Mouse (Mus musculus) heart, embryonic 16.5 days (tissue): ENCODE data around the gene Gm43302. TPM values are rescaled to one million over a fixed set of nuclear protein-coding genes. Genes with fewer than 3 reads are reported as not detected.
"Not testable (repeated sequence)": the region's sequence is repeated elsewhere in the genome, so short reads cannot be mapped to it uniquely, and the experiment has no call there.

ENCODE experiments used
- ATAC-seq: fragments of 200-750 bp; cut with Nextera tagmentation; replicated peaks from 2 replicates; pipeline ENCODE4 v1.8.0; 2017; ENCODE audit warnings: moderate number of reproducible peaks; ENCODE audit not compliant: insufficient read depth, low FRiP score; ENCODE audit errors: extremely low read depth
- H3K27ac ChIP-seq: fragments of 300-500 bp; sonication (generic); 2 replicates; pipeline ENCODE4 v1.5.1; 2014; ENCODE audit warnings: mild to moderate bottlenecking, low read length, control low read depth, moderate library complexity
- H3K27me3 ChIP-seq: fragments of 300-500 bp; sonication (generic); 2 replicates; pipeline ENCODE4 v1.6.1; 2014; ENCODE audit warnings: low read length, mixed read lengths; ENCODE audit not compliant: control insufficient read depth, insufficient read depth
- H3K36me3 ChIP-seq: fragments of 300-500 bp; sonication (generic); 2 replicates; pipeline ENCODE4 v1.6.1; 2014; ENCODE audit not compliant: control insufficient read depth, insufficient read depth
- H3K4me1 ChIP-seq: fragments of 300-500 bp; sonication (generic); 2 replicates; pipeline ENCODE4 v1.6.1; 2014; ENCODE audit warnings: low read length, mixed read lengths; ENCODE audit not compliant: control insufficient read depth, insufficient read depth
- H3K4me2 ChIP-seq: fragments of 300-500 bp; sonication (generic); 2 replicates; pipeline ENCODE4 v1.6.1; 2014; ENCODE audit warnings: low read depth, mild to moderate bottlenecking, control low read depth, low read length
- H3K4me3 ChIP-seq: fragments of 300-500 bp; sonication (generic); 2 replicates; pipeline ENCODE4 v1.5.1; 2014; ENCODE audit warnings: mild to moderate bottlenecking, control low read depth, low read length
- H3K9ac ChIP-seq: fragments of 300-500 bp; sonication (generic); 2 replicates; pipeline ENCODE4 v1.6.1; 2014; ENCODE audit warnings: low read length, control low read depth
- H3K9me3 ChIP-seq: fragments of 300-500 bp; sonication (generic); replicated peaks from 2 replicates; pipeline ENCODE4 v1.6.1; 2016; ENCODE audit warnings: low read length; ENCODE audit not compliant: control insufficient read depth
- WGBS: fragments of 180-500 bp; shearing (Covaris S2); extraction: QIAGEN DNeasy Blood & Tissue Kit; methylation state at CpG from one replicate; pipeline ENCODE4 v1.1.7; 2014; 5-methylcytosine and 5-hydroxymethylcytosine counted together
- polyA plus RNA-seq: library from polyadenylated mRNA; unstranded; fragments of >200 nt; fragmentation: Nextera tagmentation; extraction: Ambion mirVana; gene quantifications from 2 replicates; pipeline ENCODE4 v1.2.1, GENCODE M21; 2015

The Gm43302 gene
- polyA plus RNA-seq, 1 experiment from 2014 or later = not detected

GRCm38 (mm10) chr5:105238402-105238801 is 55.1 kb downstream of the Gm43302 start:
- WGBS = 95% methylated on average over 1 of the region's 1 CpGs
- not testable (repeated sequence) for H3K27ac ChIP-seq, H3K4me1 ChIP-seq, H3K4me3 ChIP-seq, H3K9ac ChIP-seq, H3K36me3 ChIP-seq, H3K27me3 ChIP-seq, H3K9me3 ChIP-seq, H3K4me2 ChIP-seq, ATAC-seq

GRCm38 (mm10) chr5:105236040-105236439 is 57.5 kb downstream of the Gm43302 start:
- H3K9me3 ChIP-seq, ATAC-seq, H3K36me3 ChIP-seq, H3K4me3 ChIP-seq, H3K4me2 ChIP-seq, H3K9ac ChIP-seq, H3K27me3 ChIP-seq, H3K27ac ChIP-seq, H3K4me1 ChIP-seq: not testable (repeated sequence)
- 80% methylated on average over 3 of the region's 3 CpGs for WGBS

GRCm38 (mm10) chr5:105208957-105209356 is 84.5 kb downstream of the Gm43302 start:
- H3K9ac ChIP-seq, H3K36me3 ChIP-seq, H3K4me2 ChIP-seq, H3K4me1 ChIP-seq, H3K9me3 ChIP-seq, H3K27ac ChIP-seq, H3K4me3 ChIP-seq, H3K27me3 ChIP-seq: not testable (repeated sequence)
- peak; percentile 52; the same call in 1 of the 2 replicates for ATAC-seq
- WGBS = no CpG with 5 or more reads among the region's 3 CpGs

- not testable (repeated sequence) for H3K4me2 ChIP-seq, H3K4me1 ChIP-seq, H3K36me3 ChIP-seq, H3K9me3 ChIP-seq, H3K27ac ChIP-seq, H3K9ac ChIP-seq, H3K4me3 ChIP-seq, ATAC-seq, H3K27me3 ChIP-seq
- WGBS = 74% methylated on average over 4 of the region's 4 CpGs
Measured at GRCm38 (mm10) chr5:105200791-105201355, 92.6 kb downstream of the Gm43302 start.

- H3K4me2 ChIP-seq, H3K27me3 ChIP-seq, H3K9ac ChIP-seq, H3K9me3 ChIP-seq, H3K27ac ChIP-seq, H3K4me3 ChIP-seq, H3K36me3 ChIP-seq, H3K4me1 ChIP-seq, ATAC-seq: not testable (repeated sequence)
- WGBS = 90% methylated on average over 1 of the region's 1 CpGs
Measured at GRCm38 (mm10) chr5:105199149-105199548, 94.3 kb downstream of the Gm43302 start.

GRCm38 (mm10) chr5:105197915-105198560 is 95.5 kb downstream of the Gm43302 start:
- H3K27me3 ChIP-seq, H3K27ac ChIP-seq, H3K4me3 ChIP-seq, H3K4me2 ChIP-seq, H3K9me3 ChIP-seq, H3K9ac ChIP-seq, H3K4me1 ChIP-seq, ATAC-seq, H3K36me3 ChIP-seq: not testable (repeated sequence)

GRCm38 (mm10) chr5:105196308-105196707 is 97.2 kb downstream of the Gm43302 start:
- not testable (repeated sequence) for H3K9me3 ChIP-seq, H3K36me3 ChIP-seq, H3K27ac ChIP-seq, H3K4me3 ChIP-seq, H3K4me2 ChIP-seq, H3K4me1 ChIP-seq, H3K27me3 ChIP-seq, ATAC-seq, H3K9ac ChIP-seq
- WGBS = 79% methylated on average over 5 of the region's 5 CpGs

GRCm38 (mm10) chr5:105192536-105192935 is 101.0 kb downstream of the Gm43302 start:
- 68% methylated on average over 2 of the region's 2 CpGs for WGBS
- H3K9me3 ChIP-seq, H3K27me3 ChIP-seq, H3K36me3 ChIP-seq, H3K4me1 ChIP-seq, ATAC-seq, H3K4me3 ChIP-seq, H3K4me2 ChIP-seq, H3K9ac ChIP-seq, H3K27ac ChIP-seq: not testable (repeated sequence)

GRCm38 (mm10) chr5:105181446-105181845 is 112.0 kb downstream of the Gm43302 start:
- no peak overlapping the region for H3K27ac ChIP-seq
- no peaks in the 10 kb centered on the region for H3K4me1 ChIP-seq
- no peak for ATAC-seq
- no peaks in the 10 kb centered on the region for H3K9me3 ChIP-seq
- H3K4me2 ChIP-seq = no peak overlapping the region
- no peaks in the 10 kb centered on the region for H3K27me3 ChIP-seq
- H3K36me3 ChIP-seq = no peaks in the 10 kb centered on the region
- no peak overlapping the region for H3K4me3 ChIP-seq
- no peak overlapping the region for H3K9ac ChIP-seq
